9 mouse cellular contexts compared by ENCODE assay signal in genomic region chr6:36722769-36723549, GRCm38 (mm10).
DNase-seq lines count a peak whose midpoint lies in the region; ATAC-seq lines count a peak whose summit lies in the region.
"Had no signal": no experiment of that assay in that cellular context is flagged by ENCODE, and none has a peak within 500 bp of the region (broad histone marks: within the 10 kb centered on the region; RNA-seq: fewer than 3 reads in every experiment).

No protein-coding gene starts in this region.

- no peak overlapping the region for H3K9ac ChIP-seq in hindbrain, embryonic 15.5 days
- H3K9ac ChIP-seq in stomach, embryonic 16.5 days (ENCODE audit: low read length), result no peak overlapping the region

- DNase-seq in ovary, postnatal 14 days (ENCODE audit: low spot score), result peak; percentile 6
- DNase-seq in ovary, adult 18-20 months (ENCODE audit: low spot score), result no peak
- DNase-seq in midbrain, embryonic 10.5 days (ENCODE audit: low spot score), result peak; percentile 21
- DNase-seq in c-Kit-positive CD71-positive TER-119-positive erythroid progenitor cells, embryonic 14.5 days (ENCODE audit: low spot score), result no peak
- no peak for DNase-seq in adipocyte (ENCODE audit: low spot score)
- DNase-seq in adrenal gland, postnatal 4 days (ENCODE audit: low spot score in 2 of 2), result no peak

- H3K9me3 ChIP-seq in hindbrain, embryonic 15.5 days, result no peaks in the 10 kb centered on the region
- no peaks in the 10 kb centered on the region for H3K9me3 ChIP-seq in midbrain, embryonic 10.5 days (replicated peaks)
- no peaks in the 10 kb centered on the region for H3K9me3 ChIP-seq in stomach, embryonic 16.5 days (replicated peaks; ENCODE audit: control insufficient read depth, low read length)

- peaks cover 13% of the 10 kb centered on the region for H3K4me1 ChIP-seq in hindbrain, embryonic 15.5 days (replicated peaks)
- peaks cover 11% of the 10 kb centered on the region for H3K4me1 ChIP-seq in midbrain, embryonic 10.5 days
- 0 out of 2 replicates have a peak, but pooled peaks cover 4% of the 10 kb centered on the region for H3K4me1 ChIP-seq in stomach, embryonic 16.5 days (ENCODE audit: control insufficient read depth, insufficient read depth, low read length)

- no peak overlapping the region for H3K4me3 ChIP-seq in hindbrain, embryonic 15.5 days
- H3K4me3 ChIP-seq in midbrain, embryonic 10.5 days, result no peak overlapping the region
- no peak overlapping the region for H3K4me3 ChIP-seq in stomach, embryonic 16.5 days (replicated peaks; ENCODE audit: low read length)

- 44% methylated on average over 5 of the region's 5 CpGs for WGBS in hindbrain, embryonic 15.5 days
- 73% methylated on average over 5 of the region's 5 CpGs for WGBS in midbrain, embryonic 10.5 days
- 46% methylated on average over 5 of the region's 5 CpGs for WGBS in stomach, embryonic 16.5 days

- no peak overlapping the region for H3K4me2 ChIP-seq in hindbrain, embryonic 15.5 days
- H3K4me2 ChIP-seq in stomach, embryonic 16.5 days (ENCODE audit: low read depth, low read length), result no peak overlapping the region

- peak overlapping the region; percentile 54 for H3K27ac ChIP-seq in hindbrain, embryonic 15.5 days (replicated peaks)
- 0 out of 2 replicates have a peak overlapping the region, but pooled peaks have one; percentile 38 for H3K27ac ChIP-seq in midbrain, embryonic 10.5 days (replicated peaks)
- H3K27ac ChIP-seq in stomach, embryonic 16.5 days (ENCODE audit: low read length), result peak overlapping the region; percentile 4; the same call in 1 of the 2 replicates

- H3K36me3 ChIP-seq in hindbrain, embryonic 15.5 days, result 0 out of 2 replicates have a peak, but pooled peaks cover 7% of the 10 kb centered on the region
- peaks cover 47% of the 10 kb centered on the region for H3K36me3 ChIP-seq in midbrain, embryonic 10.5 days
- H3K36me3 ChIP-seq in stomach, embryonic 16.5 days (ENCODE audit: control insufficient read depth, insufficient read depth, low read length), result no peaks in the 10 kb centered on the region

- H3K27me3 ChIP-seq in hindbrain, embryonic 15.5 days, result no peaks in the 10 kb centered on the region
- H3K27me3 ChIP-seq in midbrain, embryonic 10.5 days (ENCODE audit: low read depth, poor library complexity, severe bottlenecking), result no peaks in the 10 kb centered on the region
- H3K27me3 ChIP-seq in stomach, embryonic 16.5 days (ENCODE audit: control insufficient read depth, insufficient read depth, low read length), result no peaks in the 10 kb centered on the region
- H3K27me3 ChIP-seq: Patski had no signal

- peak; percentile 82 for ATAC-seq in hindbrain, embryonic 15.5 days (ENCODE audit: low FRiP score, low read depth)
- ATAC-seq in stomach, embryonic 16.5 days (ENCODE audit: insufficient read depth, low FRiP score), result no peak
- ATAC-seq: Patski had no signal

Comparison
In these comparisons a context has a peak if more than half of its experiments do, and no peak if none do; other contexts are left out.
1. DNase-seq: peak in ovary, postnatal 14 days (single experiment) and midbrain, embryonic 10.5 days (single experiment); none in ovary, adult 18-20 months (single experiment), c-Kit-positive CD71-positive TER-119-positive erythroid progenitor cells, embryonic 14.5 days (single experiment), adipocyte (single experiment) and adrenal gland, postnatal 4 days (0 of 2).
2. H3K27ac ChIP-seq: peak in every context shown above with its lines; median percentile 54 in hindbrain, embryonic 15.5 days; 38 in midbrain, embryonic 10.5 days; 4 in stomach, embryonic 16.5 days.